Mouse (Mus musculus) small intestine, adult 2 months (tissue): ENCODE measurements around the gene Ptpro.

Experiments used
- CTCF ChIP-seq: fragments of 200-500 bp; IDR thresholded peaks from 2 replicates; pipeline ENCODE4 v1.5.1; 2012; ENCODE audit warnings: low read depth, mild to moderate bottlenecking, control low read depth, inconsistent platforms, low read length, moderate library complexity, mixed read lengths; ENCODE audit not compliant: insufficient replicate concordance, insufficient read length; ENCODE audit errors: extremely low read depth
- POLR2A ChIP-seq: fragments of 200-500 bp; IDR thresholded peaks from 2 replicates; pipeline ENCODE4 v1.6.1; 2012; ENCODE audit warnings: low read depth, mild to moderate bottlenecking, control low read depth, inconsistent platforms, low read length, moderate library complexity

DNA sequence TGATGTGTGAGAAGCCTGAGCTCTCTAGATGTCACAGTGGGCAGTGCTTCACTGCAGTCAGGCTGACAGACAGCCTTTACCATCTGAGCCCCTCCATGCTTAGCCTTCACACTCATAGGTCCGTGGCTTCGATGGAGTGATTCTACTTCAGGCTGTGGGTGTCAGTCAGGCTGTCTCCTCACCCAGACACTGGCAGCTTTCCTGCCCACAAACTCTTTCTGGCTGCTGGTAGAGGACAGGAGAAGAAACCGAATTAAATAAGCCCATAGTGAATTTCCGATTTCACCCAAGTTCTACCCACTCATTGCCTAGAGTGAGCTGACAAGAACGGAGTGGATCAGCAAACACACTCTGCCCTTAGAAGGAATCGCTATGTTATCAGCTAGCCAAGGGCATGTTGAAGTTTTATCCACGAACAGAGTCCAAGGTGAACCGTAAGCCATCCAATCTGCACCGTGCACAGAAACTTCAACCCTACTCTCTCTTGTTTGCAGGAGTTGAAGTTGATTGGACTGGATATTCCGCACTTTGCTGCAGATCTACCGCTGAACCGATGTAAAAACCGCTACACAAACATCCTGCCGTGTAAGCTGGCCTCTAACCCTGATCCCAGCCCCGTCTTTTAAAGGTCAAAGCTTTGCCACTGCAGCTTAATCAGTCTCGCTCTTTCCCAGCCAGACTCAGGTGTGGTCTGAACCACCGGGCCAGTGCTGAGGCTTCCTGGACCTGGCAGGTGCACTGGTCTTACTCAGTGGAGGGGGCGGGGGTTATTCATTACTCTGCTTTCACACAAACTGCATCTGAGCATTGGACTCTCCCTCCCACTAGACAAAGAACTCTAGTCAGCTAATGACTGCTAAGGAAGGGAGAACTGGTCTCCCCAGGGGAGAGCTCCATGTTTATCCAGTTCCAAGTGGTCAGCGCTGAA lies 188.7 kb downstream of the Ptpro start:
- no peak for TF ChIP-seq CTCF
- no peak for TF ChIP-seq POLR2A
